Mouse (Mus musculus) heart, adult 11 months (tissue): ENCODE results near the gene Dennd5a.
A peak's percentile ranks its signal among the peaks of the same experiment; 100 is the strongest.

ENCODE experiments used
- DNase-seq: peaks from one replicate; pipeline ENCODE4 v3.0.0; 2022

Dennd5a gene

GRCm38 (mm10) chr7:109959716-109960612, at the start of gene Dennd5a:
Dennd5a (minus strand) TSS chr7:109960470.
- peak; percentile 99 for DNase-seq

- DNase-seq: no peak
Observed at GRCm38 (mm10) chr7:110009084-110009483, 48.8 kb upstream of the Dennd5a start.

GRCm38 (mm10) chr7:110008513-110008912, 48.2 kb upstream of the Dennd5a start:
- DNase-seq: no peak

GRCm38 (mm10) chr7:110006471-110007195, 46.4 kb upstream of the Dennd5a start:
- peak; percentile 82 for DNase-seq

- no peak for DNase-seq
Observed at GRCm38 (mm10) chr7:110005976-110006375, 45.7 kb upstream of the Dennd5a start.

- DNase-seq: peak; percentile 97
Observed at GRCm38 (mm10) chr7:110002968-110003367, 42.7 kb upstream of the Dennd5a start.

GRCm38 (mm10) chr7:110002092-110002491, 41.8 kb upstream of the Dennd5a start:
- no peak for DNase-seq

- DNase-seq: peak; percentile 58
Observed at GRCm38 (mm10) chr7:109998388-109998787, 38.1 kb upstream of the Dennd5a start.

- DNase-seq: peak; percentile 95
Observed at GRCm38 (mm10) chr7:109993157-109993959, 33.1 kb upstream of the Dennd5a start.

- DNase-seq: peak; percentile 29
Observed at GRCm38 (mm10) chr7:109991286-109991685, 31.0 kb upstream of the Dennd5a start.

GRCm38 (mm10) chr7:109986775-109987174, 26.5 kb upstream of the Dennd5a start, which contains the start of gene Tmem41b:
Tmem41b (minus strand) TSS chr7:109986929.
- peak; percentile 78 for DNase-seq

- DNase-seq: peak; percentile 100
Observed at GRCm38 (mm10) chr7:109986133-109986669, 25.9 kb upstream of the Dennd5a start.

GRCm38 (mm10) chr7:109985661-109986132, 25.4 kb upstream of the Dennd5a start:
- no peak for DNase-seq

GRCm38 (mm10) chr7:109984608-109985007, 24.3 kb upstream of the Dennd5a start:
- peak; percentile 83 for DNase-seq

- DNase-seq: peak; percentile 55
Observed at GRCm38 (mm10) chr7:109977131-109977530, 16.9 kb upstream of the Dennd5a start.

GRCm38 (mm10) chr7:109975966-109976715, 15.9 kb upstream of the Dennd5a start:
- peak; percentile 16 for DNase-seq

GRCm38 (mm10) chr7:109969542-109969941, 9.3 kb upstream of the Dennd5a start:
- no peak for DNase-seq

GRCm38 (mm10) chr7:109968924-109969450, 8.7 kb upstream of the Dennd5a start:
- peak; percentile 92 for DNase-seq

- DNase-seq: peak; percentile 97
Observed at GRCm38 (mm10) chr7:109967805-109968579, 7.7 kb upstream of the Dennd5a start.

GRCm38 (mm10) chr7:109965658-109966057, 5.4 kb upstream of the Dennd5a start:
- no peak for DNase-seq
